Mouse (Mus musculus): ENCODE results near the gene Dact3. TPM values are rescaled to one million over a fixed set of nuclear protein-coding genes. Genes with fewer than 3 reads are reported as not detected.

Gene Dact3
- total and polyA plus RNA-seq, 3 experiments, result 0.31 to 2.1 TPM; not detected in 1

GRCm38 (mm10) chr7:16923283-16924036 is 48.3 kb downstream of the Dact3 start (continued):
- TF ChIP-seq JUND (IDR thresholded peaks at IDR 0.05; ENCODE audit: low read depth, low read length) (no peak), MEF2A (IDR thresholded peaks at IDR 0.05; ENCODE audit: extremely low read depth, insufficient replicate concordance, low read depth, low read length, poor library complexity, severe bottlenecking) (no peak), CTCF (IDR thresholded peaks at IDR 0.05 in 2 of 3, conservative IDR thresholded peaks at IDR 0.05 in 1 of 3; ENCODE audit: control insufficient read depth in 1 of 3, insufficient read depth in 1 of 3, low read depth in 2 of 3, low read length in 3 of 3, poor library complexity in 1 of 3, severe bottlenecking in 1 of 3) (no peak), ETS1 (IDR thresholded peaks at IDR 0.05; ENCODE audit: low read depth, low read length) (no peak), KAT2A (conservative IDR thresholded peaks at IDR 0.05; ENCODE audit: low read depth, low read length) (no peak), ZKSCAN1 (IDR thresholded peaks at IDR 0.05; ENCODE audit: low read depth, low read length) (no peak), TCF12 (IDR thresholded peaks at IDR 0.05; ENCODE audit: low read depth, low read length) (no peak), GABPA (IDR thresholded peaks at IDR 0.05; ENCODE audit: low read depth, low read length) (no peak), BHLHE40 (IDR thresholded peaks at IDR 0.05; ENCODE audit: borderline replicate concordance, low read depth, low read length) (no peak), RAD21 (IDR thresholded peaks at IDR 0.05; ENCODE audit: low read depth, low read length) (no peak), CHD2 (IDR thresholded peaks at IDR 0.05; ENCODE audit: low read length) (no peak)

- peak within 1 kb of the TSS; percentile 95 for H3K27ac ChIP-seq (ENCODE audit: control insufficient read depth, low read depth, low read length)
- peaks cover 0 to 13% of the 10 kb centered on the region in 2 experiments; a peak in 3 of 4 replicates for H3K4me1 ChIP-seq (ENCODE audit: control insufficient read depth in 1 of 2, insufficient read depth in 2 of 2, low read length in 2 of 2)
- peak within 1 kb of the TSS; percentile 84 to 96 for H3K4me3 ChIP-seq (ENCODE audit: control insufficient read depth in 1 of 2, insufficient read depth in 1 of 2, low read depth in 2 of 2, low read length in 2 of 2)
- H3K27me3 ChIP-seq (ENCODE audit: control insufficient read depth in 1 of 2, insufficient read depth in 2 of 2, low read length in 2 of 2), result no peaks in the 10 kb centered on the region
- H3K9me3 ChIP-seq (replicated peaks; ENCODE audit: insufficient read depth, low read length), result no peaks in the 10 kb centered on the region
- peaks cover 41% of the 10 kb centered on the region for H3K79me2 ChIP-seq (ENCODE audit: control insufficient read depth, insufficient read depth, low read length, poor library complexity)
- H3K36me3 ChIP-seq (ENCODE audit: control insufficient read depth in 1 of 2, insufficient read depth in 2 of 2, low read length in 2 of 2), result peaks cover 0 to 13% of the 10 kb centered on the region in 2 experiments; a peak in 2 of 4 replicates
- H3K9ac ChIP-seq (ENCODE audit: control insufficient read depth, low read depth, low read length, poor library complexity, severe bottlenecking), result peak within 1 kb of the TSS; percentile 95
- peak; percentile 100 for DNase-seq (ENCODE audit: low read depth, low spot score)
- TF ChIP-seq POLR2A (IDR thresholded peaks at IDR 0.05; ENCODE audit: control insufficient read depth in 1 of 2, insufficient read depth in 1 of 2, low read depth in 1 of 2, low read length in 2 of 2, poor library complexity in 1 of 2), result peak in 1 of 2 experiments; percentile 91; a peak in 2 of 4 replicates
- TF ChIP-seq CHD1 (IDR thresholded peaks at IDR 0.05; ENCODE audit: low read depth, low read length), result peak; percentile 100
- no peak for TF ChIP-seq ZNF384 (IDR thresholded peaks at IDR 0.05; ENCODE audit: low read depth, low read length)
- TF ChIP-seq UBTF (IDR thresholded peaks at IDR 0.05; ENCODE audit: borderline replicate concordance, insufficient read depth, low read depth, low read length), result no peak; the same call in 1 of the 2 replicates
- TF ChIP-seq RAD21 (IDR thresholded peaks at IDR 0.05; ENCODE audit: low read depth, low read length), result no peak
- no peak for TF ChIP-seq TAL1 (IDR thresholded peaks at IDR 0.05; ENCODE audit: low read length)
- peak; percentile 88 for TF ChIP-seq MAX (IDR thresholded peaks at IDR 0.05; ENCODE audit: low read length)
- peak; percentile 78; the same call in 1 of the 2 replicates for TF ChIP-seq ZKSCAN1 (IDR thresholded peaks at IDR 0.05; ENCODE audit: low read depth, low read length)
- no peak for TF ChIP-seq CHD2 (IDR thresholded peaks at IDR 0.05; ENCODE audit: low read length)
- peak; percentile 83 for TF ChIP-seq HCFC1 (IDR thresholded peaks at IDR 0.05; ENCODE audit: low read depth, low read length)
- TF ChIP-seq POLR2AphosphoS2 (IDR thresholded peaks at IDR 0.05; ENCODE audit: low read length), result peak; percentile 58; the same call in 1 of the 2 replicates
- no peak for TF ChIP-seq SMC3 (IDR thresholded peaks at IDR 0.05; ENCODE audit: low read depth, low read length)
- peak; percentile 53; the same call in 1 of the 2 replicates for TF ChIP-seq ZMIZ1 (IDR thresholded peaks at IDR 0.05; ENCODE audit: low read depth, low read length)
- TF ChIP-seq RCOR1 (IDR thresholded peaks at IDR 0.05; ENCODE audit: low read depth, low read length), result no peak
- peak; percentile 92 for TF ChIP-seq MAZ (IDR thresholded peaks at IDR 0.05; ENCODE audit: low read depth, low read length)
- peak; percentile 69; the same call in 1 of the 2 replicates for TF ChIP-seq NELFE (IDR thresholded peaks at IDR 0.05; ENCODE audit: low read depth, low read length)
- peak; percentile 80 for TF ChIP-seq ELF1 (IDR thresholded peaks at IDR 0.05; ENCODE audit: low read depth, low read length)
- TF ChIP-seq NRF1 (IDR thresholded peaks at IDR 0.05; ENCODE audit: insufficient read depth, low read depth, low read length, poor library complexity, severe bottlenecking), result peak; percentile 70
- no peak for TF ChIP-seq E2F4 (IDR thresholded peaks at IDR 0.05; ENCODE audit: borderline replicate concordance, low read depth, low read length)
- no peak for TF ChIP-seq ZC3H11A (IDR thresholded peaks at IDR 0.05; ENCODE audit: low read depth, low read length)
- TF ChIP-seq GABPA (IDR thresholded peaks at IDR 0.05; ENCODE audit: low read depth, low read length), result peak; percentile 65; the same call in 1 of the 2 replicates
- TF ChIP-seq EP300 (IDR thresholded peaks at IDR 0.05; ENCODE audit: low read depth in 1 of 2, low read length in 2 of 2), result peak in 1 of 2 experiments; percentile 56; a peak in 2 of 4 replicates
- TF ChIP-seq TCF12 (IDR thresholded peaks at IDR 0.05; ENCODE audit: low read depth, low read length), result peak; percentile 81
- peak; percentile 88 for TF ChIP-seq KAT2A (conservative IDR thresholded peaks at IDR 0.05; ENCODE audit: low read depth, low read length)
- no peak for TF ChIP-seq USF2 (IDR thresholded peaks at IDR 0.05; ENCODE audit: borderline replicate concordance in 1 of 2, insufficient read depth in 1 of 2, low read depth in 1 of 2, low read length in 2 of 2)
These were observed 49.1 kb downstream of the Dact3 start, which contains the start of gene Calm3 for GRCm38 (mm10) chr7:16924037-16924834. TSS of gene Calm3 (minus strand) at chr7:16924114.

Measured in MEL (cell line).